Mouse (Mus musculus): ENCODE measurements at regions not wholly inside any gene's neighbourhood (a gene's known extent, or its start where the extent isn't known, plus 50 kb on each side); places are given as distances from the start of the nearest gene placed in this dataset.

DNA sequence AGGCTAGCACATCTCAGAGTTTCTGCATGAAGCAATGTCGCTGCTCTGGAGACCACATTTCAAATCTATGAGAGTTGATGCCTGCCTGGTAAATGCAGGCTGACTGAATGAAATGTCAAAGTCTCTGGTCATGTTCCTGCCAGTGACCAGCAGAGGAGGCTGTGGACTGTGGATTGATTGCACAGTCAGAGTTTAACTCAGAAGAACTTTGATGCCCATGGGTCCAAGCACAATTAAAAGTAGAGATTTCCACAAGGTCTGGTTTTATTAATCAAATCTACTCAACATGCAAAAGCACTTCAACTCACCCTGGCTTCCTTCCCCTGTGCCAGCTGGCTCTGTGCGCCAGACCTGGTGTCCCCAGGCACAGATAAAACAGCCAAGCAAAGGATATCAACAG, 81.3 kb downstream of the Hsd17b3 start:
- WGBS: 79% methylated on average over 2 of the region's 2 CpGs
- DNase-seq (ENCODE audit: low read depth, low spot score): no peak

DNA sequence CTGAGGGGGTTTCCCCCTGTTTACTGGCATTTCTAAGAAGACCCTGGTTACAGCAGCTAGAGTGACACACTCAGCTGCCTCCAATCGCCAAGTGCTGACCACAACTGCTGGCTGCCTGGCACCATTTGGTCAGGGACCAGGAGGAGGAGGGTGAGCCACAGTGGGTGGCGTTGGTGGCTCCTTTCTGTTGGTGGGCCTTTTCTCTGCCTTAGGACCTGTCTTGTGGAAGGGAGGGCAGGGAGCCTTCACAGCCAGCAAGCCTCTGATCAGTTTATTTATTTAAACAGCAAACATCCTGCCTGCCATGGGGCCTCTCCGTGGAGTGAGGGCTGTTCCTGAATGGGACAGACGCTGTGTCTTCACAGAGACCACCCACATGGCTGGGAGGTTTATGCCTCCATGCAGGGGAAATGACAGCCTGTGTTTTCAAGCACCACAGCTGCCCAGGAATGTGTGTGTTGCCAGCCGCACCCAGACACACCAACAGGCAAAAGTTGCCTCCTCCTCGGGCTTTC, 86.0 kb downstream of the Hsd17b3 start:
- 25% methylated on average over 6 of the region's 6 CpGs for WGBS
- no peak for DNase-seq (ENCODE audit: low read depth, low spot score)

DNA sequence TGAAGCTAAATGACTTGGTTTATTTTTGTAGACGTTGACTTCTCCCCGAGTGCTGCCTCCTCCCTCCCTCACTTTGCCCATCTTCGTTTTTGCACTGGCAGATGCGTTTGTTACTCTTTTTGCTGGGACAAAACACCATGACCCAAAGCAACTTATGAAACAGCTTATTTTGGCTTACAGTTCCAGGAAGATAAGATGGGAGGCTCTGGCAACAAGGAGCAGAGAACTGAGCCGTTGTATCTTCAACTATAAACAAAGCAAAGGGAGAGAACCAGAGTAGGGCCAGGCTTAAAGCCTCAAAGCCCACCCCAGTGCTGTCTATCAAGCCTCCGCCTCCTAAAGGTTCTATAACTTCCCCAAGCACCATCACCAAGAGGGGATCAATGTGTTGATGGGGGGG, 88.7 kb downstream of the Hsd17b3 start:
- DNase-seq (ENCODE audit: low read depth, low spot score): no peak
- WGBS: 65% methylated on average over 6 of the region's 6 CpGs

DNA sequence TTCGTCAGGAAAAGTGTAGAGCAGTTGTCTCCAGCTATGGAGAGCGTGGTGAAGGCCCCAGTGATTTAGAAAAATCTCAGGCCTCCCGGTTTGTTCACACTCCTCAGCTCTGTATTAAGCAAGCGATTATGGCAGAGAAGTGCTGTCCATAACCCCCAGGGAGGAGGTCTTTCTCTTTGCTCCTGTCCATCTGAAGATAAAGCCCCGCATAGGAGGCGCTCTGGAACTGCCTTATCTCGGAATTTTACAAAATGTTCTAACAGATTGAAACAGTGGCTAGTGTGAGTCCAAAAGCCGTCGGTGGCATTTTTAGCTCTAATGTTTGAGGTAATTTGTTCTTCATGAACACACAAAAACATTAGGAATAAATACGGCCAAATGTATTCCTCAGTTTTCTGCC, 90.4 kb downstream of the Hsd17b3 start:
- no peak for DNase-seq (ENCODE audit: low read depth, low spot score)
- 82% methylated on average over 10 of the region's 10 CpGs for WGBS

DNA sequence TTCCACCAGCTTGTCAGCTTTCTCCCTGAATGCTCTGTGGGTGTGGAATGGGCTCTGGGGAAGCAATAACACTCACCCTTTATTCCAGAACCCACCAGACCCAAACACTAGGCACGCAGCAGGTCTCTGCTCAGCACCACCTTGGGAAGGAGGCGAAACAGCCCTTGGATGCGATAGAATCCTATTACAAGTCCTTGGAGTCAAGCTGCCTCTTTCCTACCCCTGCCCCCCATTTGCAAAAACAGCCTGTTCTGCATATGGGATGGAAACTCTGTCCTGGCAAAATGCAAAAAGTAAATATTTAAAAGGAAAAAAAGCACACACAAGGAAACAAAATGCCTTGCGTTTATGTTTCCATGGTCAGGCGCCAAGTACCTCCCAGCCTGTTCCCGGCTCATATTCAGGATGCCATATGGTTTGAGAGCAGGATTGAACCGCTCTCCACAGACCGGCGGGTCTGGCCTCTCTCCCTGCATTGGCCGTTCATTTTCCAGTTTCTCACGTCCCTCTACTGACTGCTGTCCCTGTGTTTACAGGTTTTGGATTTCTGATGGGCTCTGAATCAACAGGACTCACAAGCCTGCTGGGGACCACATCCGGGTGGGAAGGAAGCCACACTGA, 95.1 kb downstream of the Hsd17b3 start:
- WGBS: 53% methylated on average over 12 of the region's 12 CpGs
- DNase-seq (ENCODE audit: low read depth, low spot score): no peak

DNA sequence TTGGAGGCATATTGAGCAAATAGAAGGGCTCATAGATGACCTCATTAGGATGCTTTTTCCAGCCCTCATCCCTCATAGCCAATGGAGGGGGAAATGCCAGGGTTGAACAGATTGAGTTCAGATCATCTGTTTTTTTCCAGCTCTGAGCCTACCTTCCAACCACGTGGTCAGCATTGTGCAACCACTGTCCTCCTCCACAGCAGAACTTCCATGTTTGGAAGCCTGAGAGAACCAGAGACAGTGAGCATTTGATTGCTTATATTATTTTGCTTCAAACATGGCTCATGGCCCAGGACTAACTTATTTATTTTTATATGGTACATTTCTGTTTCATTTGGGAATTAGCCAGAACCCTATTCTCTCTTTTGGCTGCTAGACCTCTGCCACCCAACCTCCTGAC, 96.0 kb downstream of the Hsd17b3 start:
- WGBS: 20% methylated on average over 1 of the region's 1 CpGs
- DNase-seq (ENCODE audit: low read depth, low spot score): no peak

DNA sequence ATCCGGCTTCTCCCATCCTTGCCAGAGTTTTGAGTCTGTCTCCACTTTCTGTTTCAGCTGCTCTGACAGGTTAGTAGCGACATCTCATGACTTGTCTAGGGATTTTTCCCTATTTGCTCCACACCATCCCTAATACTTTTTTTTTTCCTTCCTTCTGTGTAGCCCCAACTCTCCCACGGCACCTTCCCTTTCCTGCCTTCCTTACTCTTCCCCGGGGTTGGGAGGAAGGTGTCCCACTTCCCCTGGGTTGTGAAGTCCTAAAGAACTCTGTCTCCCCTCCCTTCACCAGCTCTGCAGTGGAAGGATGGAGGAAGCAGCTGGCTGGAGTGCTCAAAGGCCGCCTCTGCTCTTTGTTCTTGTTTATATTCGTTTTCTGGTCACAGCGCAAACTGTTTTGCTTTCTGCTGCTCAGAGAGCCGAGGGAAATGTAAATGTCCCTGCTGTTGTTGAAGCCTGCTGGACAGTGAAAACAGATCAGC, 98.5 kb downstream of the Hsd17b3 start:
- 23% methylated on average over 8 of the region's 8 CpGs for WGBS
- DNase-seq (ENCODE audit: low read depth, low spot score): no peak

DNA sequence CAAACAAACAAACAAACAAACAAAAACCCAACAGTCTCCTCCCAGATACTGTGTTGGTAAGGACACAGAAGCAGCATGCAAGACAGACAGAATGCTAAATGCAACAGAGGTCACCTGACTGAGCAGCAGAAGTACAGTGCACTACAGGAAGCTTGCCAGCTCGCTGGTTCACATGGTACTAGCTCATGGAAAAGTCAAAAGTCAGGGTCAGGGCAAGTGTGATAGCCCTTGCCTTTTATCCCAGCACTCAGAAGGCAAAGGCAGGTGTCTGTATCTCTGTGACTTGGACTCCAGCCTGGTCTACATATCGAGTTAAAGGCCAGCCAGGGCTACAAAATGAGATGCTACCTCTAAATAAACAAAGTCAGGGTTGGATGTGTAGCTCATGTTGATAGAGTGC, 99.3 kb downstream of the Hsd17b3 start:
- no peak for DNase-seq (ENCODE audit: low read depth, low spot score)
- WGBS: 40% methylated on average over 2 of the region's 2 CpGs

DNA sequence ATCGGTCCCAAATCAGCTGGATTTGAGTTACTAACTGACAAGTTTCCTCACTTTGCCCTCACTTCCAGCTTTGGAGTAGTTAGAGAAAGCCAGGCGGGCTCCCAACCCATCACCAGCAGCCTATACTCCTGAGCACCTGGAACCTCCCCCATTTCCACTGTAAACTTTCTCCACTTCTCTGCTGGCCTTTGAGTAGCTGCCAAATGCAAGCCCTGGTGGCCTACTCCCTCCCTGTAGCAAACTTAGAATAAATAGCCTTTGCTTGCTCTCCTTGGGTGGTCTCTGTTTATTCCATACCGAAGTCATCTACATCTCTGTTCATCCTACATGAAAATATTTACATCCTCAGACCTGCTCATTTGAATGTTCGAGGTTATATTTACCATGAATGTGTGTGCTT, 100.8 kb downstream of the Hsd17b3 start:
- WGBS: 73% methylated on average over 4 of the region's 4 CpGs
- no peak for DNase-seq (ENCODE audit: low read depth, low spot score)

DNA sequence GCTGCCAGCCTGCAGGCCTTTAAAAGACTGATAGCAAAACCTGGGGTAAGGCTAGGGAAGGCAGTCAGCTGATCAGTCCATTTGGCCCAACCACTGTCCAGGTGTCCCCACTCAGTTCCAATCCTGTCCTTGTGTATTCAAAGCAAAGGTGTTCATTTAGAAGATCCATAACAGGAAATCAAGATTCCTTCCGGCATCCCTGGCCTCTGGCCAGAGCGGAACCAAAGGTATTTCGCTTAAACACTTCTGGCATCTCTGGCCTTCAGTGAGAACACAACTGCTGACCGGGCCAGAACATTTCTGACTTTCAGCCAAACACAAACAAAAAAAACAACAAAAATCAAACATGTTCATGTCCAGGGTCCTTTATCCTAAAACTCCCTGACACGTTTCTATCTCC, 102.3 kb downstream of the Hsd17b3 start:
- WGBS: 70% methylated on average over 5 of the region's 5 CpGs
- no peak for DNase-seq (ENCODE audit: low read depth, low spot score)

DNA sequence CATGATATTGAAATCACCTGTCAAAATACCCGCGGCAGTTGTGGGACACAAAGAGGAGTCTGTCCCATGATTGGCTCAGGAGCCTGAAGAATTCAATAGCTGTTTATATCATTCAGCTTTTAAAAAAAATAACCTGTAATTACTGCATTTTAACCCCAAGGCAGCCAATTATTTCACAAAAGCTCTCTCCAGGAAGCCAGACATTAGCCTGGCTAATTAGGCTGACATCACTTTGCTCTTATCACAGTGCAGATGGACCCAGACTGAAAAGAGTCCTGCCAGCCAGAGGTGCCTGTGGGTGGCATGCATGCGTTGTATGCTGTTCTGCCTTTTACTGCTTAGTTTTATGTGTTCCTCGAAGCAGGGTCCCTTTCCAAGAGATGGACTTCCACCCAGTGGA, 103.4 kb downstream of the Hsd17b3 start:
- WGBS: 20% methylated on average over 4 of the region's 4 CpGs

DNA sequence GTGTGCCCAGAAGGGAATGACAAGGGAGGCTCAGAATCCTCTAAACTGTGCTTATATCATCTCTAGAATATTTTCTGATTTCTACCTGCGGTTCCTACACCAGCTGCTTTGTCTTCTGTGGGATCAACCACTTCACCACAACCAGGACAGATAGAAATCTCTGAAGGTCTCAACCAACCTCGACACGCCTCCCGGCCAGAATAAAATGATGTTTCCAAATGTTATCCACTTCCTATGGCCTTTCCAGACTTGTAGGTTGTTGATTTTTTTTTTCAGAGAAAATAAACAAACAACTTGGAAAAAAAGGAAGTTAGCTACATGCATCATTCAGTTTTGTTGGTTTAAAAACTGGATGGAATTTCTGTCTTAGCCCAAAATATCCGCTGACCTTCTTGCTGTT, 103.9 kb downstream of the Hsd17b3 start:
- 77% methylated on average over 5 of the region's 5 CpGs for WGBS
- no peak for DNase-seq (ENCODE audit: low read depth, low spot score)

More for the DNA sequence above, 103.4 kb downstream of the Hsd17b3 start:
- no peak for DNase-seq (ENCODE audit: low read depth, low spot score)

DNA sequence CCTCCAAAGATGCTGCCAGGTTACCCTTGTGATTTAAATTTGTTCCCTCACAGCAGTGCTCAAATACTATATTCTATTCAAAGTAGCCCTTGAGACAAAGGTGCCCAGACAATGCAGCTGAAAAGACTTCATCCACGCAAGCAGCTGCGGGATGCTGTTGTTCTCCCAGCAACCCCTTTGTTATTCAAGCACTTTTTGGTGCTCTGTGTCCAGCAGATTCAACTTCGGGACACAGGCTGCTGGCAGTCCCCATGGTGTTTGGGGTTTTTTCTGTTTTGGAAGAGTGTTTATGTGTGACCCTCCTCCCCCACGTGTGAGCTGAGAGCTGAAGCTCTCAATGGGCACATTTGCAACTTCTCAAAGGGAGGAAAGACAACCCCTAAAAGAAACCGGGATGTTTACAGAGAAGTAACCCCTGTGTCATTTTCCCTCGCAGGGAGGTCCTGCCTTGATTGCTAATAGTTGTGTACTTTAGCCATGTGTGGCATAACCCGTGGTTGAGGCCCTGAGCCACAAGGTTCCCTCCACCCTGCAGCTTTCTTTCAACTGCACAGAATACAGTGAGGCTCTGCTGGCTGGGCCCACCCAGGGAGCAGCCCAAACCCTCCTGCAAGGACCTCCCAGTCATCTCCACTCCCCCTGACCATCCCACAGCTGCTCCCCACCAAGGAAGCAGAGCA, 108.9 kb downstream of the Hsd17b3 start:
- no peak for DNase-seq (ENCODE audit: low read depth, low spot score)
- WGBS: 51% methylated on average over 7 of the region's 7 CpGs

DNA sequence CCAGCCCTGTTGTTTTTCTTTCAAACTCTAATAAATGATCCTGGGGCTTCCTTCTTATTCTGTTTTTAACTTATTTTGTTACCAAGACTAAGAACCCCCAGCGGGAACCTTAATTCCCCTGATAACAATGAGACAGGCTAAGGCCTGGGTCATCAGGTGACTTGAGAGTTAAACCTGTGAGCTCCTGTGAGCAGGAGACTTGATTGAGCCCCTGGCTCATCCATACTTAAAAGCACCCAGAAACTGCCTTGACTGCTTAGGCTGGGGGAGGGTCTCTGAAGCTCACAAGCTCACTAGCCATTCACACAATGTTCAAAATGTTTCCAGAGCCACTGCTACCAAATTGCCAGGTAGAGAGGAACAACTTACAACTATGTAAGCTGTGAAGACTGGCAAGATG, 109.4 kb downstream of the Hsd17b3 start:
- no peak for DNase-seq (ENCODE audit: low read depth, low spot score)
- 86% methylated on average over 1 of the region's 1 CpGs for WGBS

DNA sequence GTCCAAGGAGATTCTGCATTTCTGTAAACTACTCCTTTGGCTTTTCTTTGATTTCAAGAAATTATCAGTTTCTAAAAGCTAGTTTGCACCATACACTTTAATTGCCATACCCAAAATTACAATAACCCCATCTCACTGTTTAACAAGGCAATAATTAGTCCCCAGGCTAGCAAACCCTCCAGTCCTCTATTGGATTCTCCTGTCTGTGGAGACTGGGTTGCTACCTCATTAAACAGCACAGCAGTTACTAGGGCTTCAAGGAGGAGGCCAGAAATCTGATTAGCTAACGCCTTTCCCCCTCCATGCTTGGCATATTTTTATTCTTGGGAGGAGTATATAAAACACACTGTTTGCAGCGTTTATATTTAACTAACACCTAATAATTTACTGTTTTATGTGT, 119.1 kb downstream of the Hsd17b3 start:
- no peak for DNase-seq (ENCODE audit: low read depth, low spot score)
- WGBS: 84% methylated on average over 2 of the region's 2 CpGs

DNA sequence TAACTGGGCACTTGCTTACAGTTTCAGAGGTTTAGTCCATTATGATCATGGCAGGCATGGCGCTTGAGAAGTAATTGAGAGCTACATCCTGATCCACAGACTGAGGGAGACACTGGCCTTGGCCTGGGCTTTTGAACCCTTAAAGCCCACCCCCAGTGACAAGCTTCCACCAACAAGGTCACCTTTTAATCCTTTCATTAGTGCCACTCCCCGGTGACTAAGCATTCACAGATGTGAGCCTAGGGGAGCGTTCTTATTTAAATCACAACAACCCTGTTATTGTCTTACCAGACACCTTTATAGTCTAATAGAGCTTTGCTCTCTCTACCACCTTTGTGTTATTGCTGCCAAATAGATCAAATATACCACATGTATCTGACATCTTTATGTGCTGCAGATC, 120.4 kb downstream of the Hsd17b3 start:
- WGBS: 85% methylated on average over 3 of the region's 3 CpGs
- DNase-seq (ENCODE audit: low read depth, low spot score): no peak

DNA sequence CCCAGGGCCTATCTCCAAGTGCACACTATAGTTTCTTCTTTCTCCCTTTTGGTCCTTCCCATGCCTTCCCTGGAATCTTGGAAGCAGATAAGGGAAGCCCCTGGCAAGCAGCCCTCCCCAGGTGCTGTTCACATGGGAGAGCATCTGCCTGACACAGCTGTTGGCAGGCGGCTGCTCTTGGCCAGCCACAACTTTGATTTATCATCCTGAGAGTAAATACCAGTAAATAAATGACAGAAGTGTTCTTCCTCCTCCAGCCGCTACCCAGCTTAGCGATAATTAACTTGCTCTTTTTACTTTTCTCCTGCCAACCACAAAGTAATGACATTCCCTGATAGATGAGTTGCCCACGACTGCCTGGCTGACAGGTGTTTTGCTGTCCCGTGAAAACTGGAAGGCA, 131.9 kb downstream of the Hsd17b3 start:
- WGBS: 9% methylated on average over 5 of the region's 5 CpGs
- no peak for DNase-seq (ENCODE audit: low read depth, low spot score)

DNA sequence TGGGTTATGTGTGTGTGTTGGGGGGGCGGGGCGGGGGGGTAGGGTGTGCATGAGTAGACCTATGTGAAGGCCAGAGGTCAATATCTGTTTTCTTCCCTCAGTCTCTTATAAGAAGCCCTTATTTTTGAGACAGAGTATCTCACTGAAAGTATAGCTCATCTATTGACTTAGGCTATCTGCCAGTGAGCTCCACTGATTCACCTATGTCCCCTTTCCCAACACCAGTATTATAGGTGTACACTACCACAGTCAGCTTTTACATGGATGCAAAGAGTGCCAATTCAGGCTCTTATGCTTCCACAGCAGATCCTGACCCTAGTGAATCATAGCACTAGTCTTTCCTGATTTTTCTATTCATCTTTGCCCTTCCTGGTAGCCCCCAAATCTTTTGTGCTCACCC, 134.7 kb downstream of the Hsd17b3 start:
- no peak for DNase-seq (ENCODE audit: low read depth, low spot score)
- 83% methylated on average over 2 of the region's 2 CpGs for WGBS

DNA sequence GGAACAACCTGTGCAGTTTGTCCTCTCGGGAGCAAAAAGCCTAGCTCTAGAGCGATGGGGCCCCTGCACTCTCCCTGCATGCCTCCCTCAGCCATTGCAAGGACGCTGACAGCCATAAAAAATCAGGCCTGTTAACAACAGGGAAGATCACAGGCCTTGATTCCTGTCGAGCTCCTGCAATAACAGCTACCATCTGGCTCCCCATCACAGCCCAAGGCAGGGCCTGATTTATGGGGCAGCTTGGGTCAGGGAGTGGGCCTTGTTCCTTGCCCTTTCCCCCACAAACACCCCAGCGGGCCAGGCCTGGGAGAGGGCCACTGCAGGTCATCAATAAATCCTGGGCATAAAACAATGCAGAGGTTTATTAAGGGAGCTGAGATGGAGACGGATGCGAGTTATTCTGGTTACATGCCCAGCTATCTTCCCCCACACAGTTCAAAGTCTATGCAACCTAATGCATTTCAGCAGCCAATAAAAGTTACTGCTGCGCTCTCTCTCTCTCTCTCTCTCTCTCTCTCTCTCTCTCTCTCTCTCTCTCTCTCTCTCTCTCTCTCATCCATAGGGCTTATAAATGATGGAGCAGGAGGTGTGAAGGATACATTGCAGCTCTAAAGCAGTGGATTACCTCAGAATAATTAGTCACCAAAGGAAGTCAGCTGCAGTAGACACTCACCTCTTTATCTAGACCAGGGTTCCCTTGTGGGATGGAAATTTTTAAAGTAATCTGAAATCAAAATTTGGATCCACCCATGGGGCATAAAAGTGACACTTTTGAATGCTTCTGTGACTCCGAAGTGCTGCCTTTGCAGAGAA, 136.9 kb downstream of the Hsd17b3 start:
- 15% methylated on average over 9 of the region's 9 CpGs for WGBS
- DNase-seq (ENCODE audit: low read depth, low spot score): peak; percentile 76

DNA sequence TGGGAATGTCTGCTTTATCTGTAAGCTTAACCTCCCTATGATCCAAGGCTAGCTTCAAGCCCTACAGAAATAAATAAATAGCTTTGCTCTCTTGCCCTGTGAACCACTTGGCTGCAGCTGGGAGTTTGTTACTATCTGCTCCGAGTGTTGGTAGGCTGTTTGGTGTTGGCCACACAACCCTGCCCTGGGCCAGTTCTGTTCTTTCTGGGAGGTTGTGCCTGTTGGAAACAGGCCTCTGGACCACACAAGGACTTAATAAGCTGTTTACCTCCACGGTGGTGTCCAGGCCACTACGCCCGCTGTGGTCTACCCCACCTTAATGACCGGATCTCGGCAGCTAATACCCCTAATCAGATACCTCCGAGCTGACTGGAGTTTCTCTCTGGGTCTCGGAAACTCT, 136.1 kb downstream of the Ercc6l2 start:
- WGBS: 58% methylated on average over 8 of the region's 8 CpGs
- no peak for DNase-seq (ENCODE audit: low read depth, low spot score)

Measured in large intestine, adult 2 months (tissue).